Mouse (Mus musculus) mouse embryonic stem cell (cell line): ENCODE data around the gene Kcnab3.
"Not testable (repeated sequence)": the region's sequence is repeated elsewhere in the genome, so short reads cannot be mapped to it uniquely, and the experiment has no call there.

Experiments
- in situ Hi-C, 2 experiments: fragments of 300-500 bp; cut with MboI; formaldehyde crosslinking; loops; 1 replicate in 1 of 2; 3 replicates in 1 of 2; pipeline ENCODE4 v1.14.3; 2019 to 2020; ENCODE audit warnings: low sequenced_read_pairs in 2 of 2, low pct_unique_long_range_greater_than_20kb in 1 of 2, mixed read lengths in 1 of 2; ENCODE audit not compliant: unreplicated experiment in 1 of 2

The Kcnab3 gene

DNA sequence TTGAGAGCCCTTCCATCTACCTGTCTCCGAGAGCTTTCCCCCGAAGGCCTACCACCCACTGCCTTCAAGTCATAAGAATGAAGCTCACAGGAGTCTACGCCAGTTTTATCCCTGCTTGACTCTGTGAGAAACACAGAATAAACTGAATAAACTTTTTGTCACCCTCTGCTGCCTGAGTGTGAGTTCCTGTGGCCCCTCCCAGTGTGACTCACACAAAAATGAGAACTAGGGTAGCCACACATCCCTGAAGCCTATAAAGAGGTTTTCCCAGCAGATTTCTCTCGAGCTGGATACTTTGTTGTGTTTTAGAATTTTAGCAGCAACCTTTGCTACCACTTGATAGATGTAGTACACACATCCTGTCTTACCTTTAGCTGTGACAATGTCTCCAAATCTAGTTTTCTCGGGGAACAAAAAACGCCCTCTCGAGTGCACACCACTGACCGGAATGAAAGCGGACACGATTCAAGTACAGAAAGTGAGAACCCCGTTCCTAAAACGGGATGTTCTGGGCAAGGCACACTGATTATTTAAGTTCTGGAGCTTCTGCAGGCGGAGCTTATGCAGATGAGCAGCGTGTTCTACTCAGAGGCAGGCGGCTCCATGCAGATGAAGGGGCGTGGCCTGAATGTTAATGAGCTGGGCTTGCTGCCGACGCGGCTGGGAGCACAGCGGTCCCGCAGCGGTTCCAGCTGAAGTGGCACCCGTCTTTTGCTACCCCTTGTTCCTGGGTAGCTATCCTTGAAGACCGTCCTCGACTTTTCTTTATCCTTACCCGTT, at the start of gene Kcnab3:
Kcnab3 (plus strand) TSS at position 631 of the 780 bp plus-strand sequence.
- in situ Hi-C loops = no loop called here

DNA sequence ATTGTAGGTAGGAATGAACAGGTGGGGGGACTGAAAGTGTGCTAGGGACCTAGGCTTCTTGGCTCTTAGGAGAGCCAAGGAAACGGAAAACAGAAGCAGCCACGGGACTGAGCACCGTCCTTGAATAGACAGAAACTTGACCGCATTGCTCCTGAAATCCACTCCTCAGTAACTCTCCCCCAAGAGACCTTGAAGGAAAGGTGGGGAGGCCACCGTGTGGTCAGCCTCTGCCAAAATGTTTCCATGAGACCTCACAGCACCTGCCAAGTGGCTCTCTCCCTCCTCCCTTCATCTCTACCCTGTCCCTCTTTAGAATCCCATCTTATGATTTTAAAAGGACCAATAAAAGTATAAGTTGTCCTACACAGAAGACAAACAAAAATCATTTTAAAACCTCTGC, 48.8 kb upstream of the Kcnab3 start:
- in situ Hi-C loops = loop anchor here in 1 of 2 experiments (10.0 kb wide), 1 partner anchor 108 kb away; no protein-coding TSS in a partner anchor

DNA sequence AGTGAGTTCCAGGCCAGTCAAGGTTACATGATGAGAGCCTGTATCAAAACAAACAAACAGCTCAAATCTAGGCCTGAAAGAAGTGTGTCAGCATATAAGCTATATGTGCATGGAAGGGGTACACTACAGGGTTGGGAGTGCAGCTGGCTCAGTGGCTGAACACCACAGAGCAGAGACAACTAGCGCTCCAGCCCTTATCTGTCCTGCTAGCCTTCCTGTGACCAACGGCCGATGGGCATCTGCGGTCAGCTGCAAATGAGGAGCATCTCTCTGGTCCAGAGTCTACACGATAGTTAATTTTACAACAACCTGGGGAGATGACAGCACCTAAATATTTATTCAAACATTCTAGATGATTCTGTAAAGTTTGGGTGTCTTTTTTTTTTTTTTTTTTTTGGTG, 34.9 kb upstream of the Kcnab3 start:
- in situ Hi-C loops = no loop called here

- in situ Hi-C loops = no loop called here
Observed at GRCm38 (mm10) chr11:69295286-69295685, 30.8 kb upstream of the Kcnab3 start.

GRCm38 (mm10) chr11:69297799-69298198, 28.3 kb upstream of the Kcnab3 start:
- in situ Hi-C loops = no loop called here

- in situ Hi-C loops = no loop called here
Observed at GRCm38 (mm10) chr11:69298231-69298630, 27.8 kb upstream of the Kcnab3 start.

GRCm38 (mm10) chr11:69302817-69303216, 23.2 kb upstream of the Kcnab3 start:
- in situ Hi-C loops = no loop called here

DNA sequence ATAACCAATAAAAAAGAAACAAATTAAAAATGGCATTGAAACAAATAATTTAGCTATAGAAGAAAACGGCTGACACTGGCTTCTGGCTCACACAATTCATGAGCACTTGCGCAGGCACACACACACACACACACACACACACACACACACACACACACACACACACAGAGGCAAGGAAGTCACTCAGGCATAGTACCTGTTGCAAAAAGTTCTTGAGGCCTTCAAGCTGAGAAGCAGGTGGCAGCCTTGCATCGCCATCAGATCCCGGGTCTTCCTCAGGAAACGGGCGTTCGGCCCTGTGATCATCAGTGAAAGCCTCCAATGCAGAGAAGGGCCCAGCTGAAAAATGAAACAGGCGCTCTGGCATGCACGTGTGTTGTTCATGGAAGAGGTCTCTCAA, 20.8 kb upstream of the Kcnab3 start:
- in situ Hi-C loops = no loop called here

- in situ Hi-C loops = no loop called here
Observed at GRCm38 (mm10) chr11:69306039-69306438, 20.0 kb upstream of the Kcnab3 start.

GRCm38 (mm10) chr11:69311266-69311665, 14.8 kb upstream of the Kcnab3 start:
- in situ Hi-C loops = no loop called here

DNA sequence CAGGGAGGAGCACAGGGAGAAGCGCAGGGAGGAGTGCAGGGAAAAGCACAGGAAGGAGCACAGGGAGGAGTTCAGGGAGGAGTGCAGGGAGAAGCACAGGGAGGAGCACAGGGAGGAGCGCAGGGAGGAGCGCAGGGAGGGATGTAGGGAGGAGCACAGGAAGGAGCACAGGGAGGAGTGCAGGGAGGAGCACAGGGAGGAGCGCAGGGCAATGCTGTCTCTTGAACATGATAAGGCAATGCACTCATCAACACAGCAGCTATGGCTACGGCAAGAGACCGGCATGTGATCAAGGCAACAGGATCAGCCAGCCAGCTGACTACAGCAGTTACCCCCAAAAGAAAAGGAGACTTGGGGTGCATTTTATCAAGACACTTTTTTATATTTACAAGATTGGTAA, 9.7 kb upstream of the Kcnab3 start:
- in situ Hi-C loops = no loop called here

- in situ Hi-C loops = not testable (repeated sequence)
Observed at GRCm38 (mm10) chr11:69318000-69318399, 8.1 kb upstream of the Kcnab3 start.

- in situ Hi-C loops = no loop called here
Observed at GRCm38 (mm10) chr11:69321580-69321979, 4.5 kb upstream of the Kcnab3 start.

- in situ Hi-C loops = no loop called here
Observed at GRCm38 (mm10) chr11:69322010-69322409, 4.0 kb upstream of the Kcnab3 start.

DNA sequence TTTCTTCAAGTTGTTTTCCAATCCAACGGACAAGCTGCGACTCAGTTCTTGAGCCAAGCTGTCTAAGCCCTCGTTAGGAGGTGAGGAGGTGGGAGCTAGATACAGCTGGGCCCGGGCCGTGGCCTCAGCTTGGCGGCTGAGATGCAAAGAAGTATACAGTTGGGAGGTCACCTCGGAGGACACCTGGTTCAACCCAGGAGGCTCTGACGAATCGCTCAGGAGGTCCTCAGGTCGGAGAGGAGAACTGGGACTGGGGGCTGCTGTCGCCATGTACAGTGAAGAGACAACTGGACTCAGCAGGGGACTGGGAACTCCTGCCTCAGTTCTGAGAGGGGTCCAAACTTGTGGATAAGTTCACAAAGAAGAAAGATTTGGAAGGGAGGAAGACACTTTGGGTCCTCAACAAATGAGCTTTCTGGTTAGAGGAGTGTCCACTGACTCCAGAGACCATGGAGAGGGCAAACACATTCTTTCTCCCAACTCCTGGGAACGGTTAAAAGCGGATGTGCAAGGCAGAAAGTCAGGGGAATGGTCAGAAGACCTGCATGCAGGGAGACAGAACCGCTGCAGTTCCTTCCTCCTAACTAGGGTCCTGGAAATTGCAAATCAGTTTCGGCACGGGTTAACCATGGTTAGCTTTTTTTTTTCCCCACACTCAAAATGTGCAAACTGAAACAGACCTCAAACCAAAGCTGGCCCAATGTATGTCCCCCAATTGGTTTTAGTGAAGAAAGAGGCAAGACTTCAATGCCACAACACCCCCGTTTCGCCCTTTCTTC, 3.2 kb upstream of the Kcnab3 start:
- in situ Hi-C loops = no loop called here

DNA sequence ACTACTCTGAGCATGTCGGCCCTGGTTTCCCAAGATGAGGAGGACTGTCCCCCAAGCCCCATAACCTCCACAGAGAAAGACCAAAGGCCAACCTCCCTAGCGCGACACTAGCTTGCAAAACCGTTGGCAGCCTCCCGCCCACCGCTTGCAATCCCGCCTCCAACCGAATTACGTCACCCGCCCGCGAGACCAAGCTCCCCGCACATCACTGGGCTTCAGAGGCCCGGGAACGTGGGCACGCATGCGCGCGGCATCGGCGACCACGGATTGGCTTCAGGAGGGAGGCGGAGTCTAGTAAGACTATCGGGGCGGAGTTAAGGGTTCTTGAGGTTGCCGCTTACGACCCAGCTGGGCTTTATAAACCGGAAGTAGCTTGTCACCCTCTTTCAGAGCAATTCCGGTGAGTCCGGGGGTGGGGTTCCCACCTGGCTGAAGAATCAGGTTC, 2.4 kb upstream of the Kcnab3 start, which contains the start of the genes Cntrob and Trappc1:
Cntrob (minus strand) TSS at position 109 of the 445 bp plus-strand sequence.
Trappc1 (plus strand) TSS at position 314 of the 445 bp plus-strand sequence.
- in situ Hi-C loops = no loop called here

GRCm38 (mm10) chr11:69324749-69325148, 1.3 kb upstream of the Kcnab3 start:
- in situ Hi-C loops = no loop called here

DNA sequence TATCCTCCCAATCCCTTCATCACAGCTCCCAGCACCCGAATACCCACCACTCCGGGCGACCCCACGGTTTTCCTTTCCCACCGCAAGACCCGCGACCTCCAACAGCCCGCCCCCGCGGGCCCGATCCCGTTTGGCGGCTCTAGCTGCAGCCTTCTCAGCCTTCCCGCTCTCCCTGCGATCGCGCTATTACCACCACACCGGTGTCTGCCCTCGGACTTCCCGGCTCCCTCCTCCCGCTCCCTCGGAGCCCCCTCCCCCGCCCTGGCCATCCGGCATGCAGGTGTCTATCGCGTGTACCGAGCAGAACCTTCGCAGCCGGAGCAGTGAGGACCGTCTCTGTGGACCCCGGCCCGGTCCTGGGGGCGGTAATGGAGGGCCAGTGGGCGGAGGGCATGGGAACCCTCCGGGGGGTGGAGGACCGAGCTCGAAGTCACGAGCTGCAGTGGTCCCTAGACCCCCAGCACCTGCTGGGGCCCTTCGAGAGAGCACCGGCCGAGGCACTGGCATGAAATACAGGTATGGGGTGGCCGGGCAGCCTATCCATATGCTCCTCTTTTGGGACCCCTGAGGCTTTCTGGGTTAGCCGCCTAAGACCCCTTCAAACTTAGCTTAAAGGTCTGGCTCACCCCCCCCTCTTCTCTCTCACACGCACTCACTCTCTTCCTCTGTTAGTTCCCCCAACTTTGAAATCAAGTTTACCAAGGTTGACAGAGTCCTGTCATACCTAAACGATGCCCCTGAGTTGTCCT, 524 bp downstream of the Kcnab3 start:
- in situ Hi-C loops = no loop called here

- in situ Hi-C loops = no loop called here
Observed at GRCm38 (mm10) chr11:69327157-69327442, 1.0 kb downstream of the Kcnab3 start.
